ENCODE assay signal across 19 mouse cellular contexts in the genomic region with DNA sequence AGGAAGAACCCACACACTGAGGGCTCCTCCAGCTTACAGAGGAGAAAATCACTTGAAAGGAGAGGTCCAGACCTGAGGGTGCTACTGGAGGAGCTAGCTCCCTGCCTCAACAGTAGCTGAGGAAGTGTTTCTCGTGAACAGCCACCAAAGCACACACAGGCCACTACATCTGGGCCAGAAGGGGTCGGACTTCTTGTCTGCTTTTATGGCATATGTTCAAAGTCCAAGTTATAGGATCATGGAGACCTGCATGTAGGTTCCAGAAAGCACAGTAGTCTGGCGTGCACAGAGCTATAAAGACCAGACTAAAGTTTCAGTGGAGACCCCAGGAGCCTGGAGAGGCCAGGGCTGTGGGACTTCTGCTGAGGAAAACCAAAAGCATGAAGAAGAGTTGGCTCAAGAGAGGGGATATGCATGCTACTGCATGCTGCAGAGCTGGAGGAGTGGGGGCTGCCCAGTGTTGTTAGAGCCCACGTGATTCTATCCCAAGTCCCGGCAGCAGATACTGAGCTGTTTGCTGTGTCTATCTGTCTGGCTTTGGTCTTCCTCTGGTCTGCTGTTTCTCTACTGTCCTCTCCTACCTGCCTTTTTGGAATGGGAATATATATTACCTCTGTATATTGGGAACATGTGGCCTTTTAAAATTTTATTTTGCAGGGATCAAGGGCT.
DNase-seq lines count a peak whose midpoint lies in the region; ATAC-seq and TF ChIP-seq lines count a peak whose summit lies in the region.
"Had no signal": no experiment of that assay in that cellular context is flagged by ENCODE, and none has a peak within 500 bp of the region (broad histone marks: within the 10 kb centered on the region; RNA-seq: fewer than 3 reads in every experiment).

No protein-coding gene starts in this region.

- H3K9me3 ChIP-seq in limb, embryonic 15.5 days = no peaks in the 10 kb centered on the region
- H3K9me3 ChIP-seq in limb, embryonic 10.5 days (replicated peaks) = no peaks in the 10 kb centered on the region
- no peaks in the 10 kb centered on the region for H3K9me3 ChIP-seq in intestine, embryonic 14.5 days (ENCODE audit: control insufficient read depth, low read length)
- H3K9me3 ChIP-seq in intestine, embryonic 15.5 days = no peaks in the 10 kb centered on the region
- no peaks in the 10 kb centered on the region for H3K9me3 ChIP-seq in intestine, postnatal 0 days (ENCODE audit: control insufficient read depth)
- H3K9me3 ChIP-seq: embryonic facial prominence, embryonic 10.5 days; embryonic facial prominence, embryonic 12.5 days; forebrain, embryonic 13.5 days had no signal

- peak; percentile 50 for TF ChIP-seq CTCF in intestine, postnatal 0 days (IDR thresholded peaks at IDR 0.05; ENCODE audit: low read depth)

- H3K27ac ChIP-seq in limb, embryonic 15.5 days = no peak overlapping the region
- H3K27ac ChIP-seq in limb, embryonic 10.5 days = no peak overlapping the region
- H3K27ac ChIP-seq in intestine, embryonic 14.5 days (ENCODE audit: low read depth) = no peak overlapping the region
- no peak overlapping the region for H3K27ac ChIP-seq in intestine, embryonic 15.5 days
- H3K27ac ChIP-seq in intestine, postnatal 0 days (ENCODE audit: low read depth, low read length) = no peak overlapping the region
- H3K27ac ChIP-seq: embryonic facial prominence, embryonic 10.5 days; embryonic facial prominence, embryonic 12.5 days; forebrain, embryonic 13.5 days had no signal

- DNase-seq in limb, embryonic 10.5 days (ENCODE audit: low spot score) = no peak
- no peak for DNase-seq in intestine, embryonic 14.5 days (ENCODE audit: low spot score)
- no peak for DNase-seq in cerebellum, adult 11-12 months
- no peak for DNase-seq in frontal cortex, adult 2 months (ENCODE audit: extremely low spot score in 1 of 2, low spot score in 1 of 2)
- DNase-seq: adrenal gland, adult 2 months; adrenal gland, postnatal 10 days; adrenal gland, postnatal 25 days; cerebellum, adult 11 months; cerebellum, adult 2 months; cerebellum, adult 9-10 months; cerebellum, postnatal 10 days; cerebellum, postnatal 25 days had no signal

- 0 out of 2 replicates have a peak, but pooled peaks have one; percentile 24 for ATAC-seq in limb, embryonic 15.5 days (ENCODE audit: insufficient number of reproducible peaks, low FRiP score, low TSS enrichment, low read depth)
- 0 out of 2 replicates have a peak, but pooled peaks have one; percentile 60 for ATAC-seq in intestine, embryonic 14.5 days (replicated peaks; ENCODE audit: low FRiP score, low TSS enrichment, low read depth)
- ATAC-seq in intestine, embryonic 15.5 days = peak; percentile 89
- peak; percentile 79; the same call in 1 of the 2 replicates for ATAC-seq in intestine, postnatal 0 days
- ATAC-seq: forebrain, embryonic 13.5 days; forebrain, embryonic 16.5 days had no signal

- H3K4me2 ChIP-seq in limb, embryonic 15.5 days = no peak overlapping the region
- H3K4me2 ChIP-seq in intestine, embryonic 14.5 days (ENCODE audit: low read length) = no peak overlapping the region
- no peak overlapping the region for H3K4me2 ChIP-seq in intestine, embryonic 15.5 days (replicated peaks)
- 0 out of 2 replicates have a peak overlapping the region, but pooled peaks have one; percentile 3 for H3K4me2 ChIP-seq in intestine, postnatal 0 days (replicated peaks; ENCODE audit: low read depth)
- H3K4me2 ChIP-seq: embryonic facial prominence, embryonic 12.5 days; forebrain, embryonic 13.5 days had no signal

- no peak overlapping the region for H3K4me3 ChIP-seq in limb, embryonic 15.5 days
- no peak overlapping the region for H3K4me3 ChIP-seq in limb, embryonic 10.5 days
- no peak overlapping the region for H3K4me3 ChIP-seq in intestine, embryonic 14.5 days (ENCODE audit: low read depth, low read length)
- no peak overlapping the region for H3K4me3 ChIP-seq in intestine, embryonic 15.5 days (replicated peaks)
- no peak overlapping the region for H3K4me3 ChIP-seq in intestine, postnatal 0 days (ENCODE audit: low read depth, low read length)
- H3K4me3 ChIP-seq: embryonic facial prominence, embryonic 10.5 days; embryonic facial prominence, embryonic 12.5 days; forebrain, embryonic 13.5 days had no signal

- 51% methylated on average over 5 of the region's 5 CpGs for WGBS in limb, embryonic 15.5 days
- WGBS in limb, embryonic 10.5 days = 82% methylated on average over 5 of the region's 5 CpGs
- 67% methylated on average over 5 of the region's 5 CpGs for WGBS in intestine, embryonic 14.5 days
- 61% methylated on average over 5 of the region's 5 CpGs for WGBS in intestine, embryonic 15.5 days
- WGBS in intestine, postnatal 0 days = 38% methylated on average over 5 of the region's 5 CpGs

- no peaks in the 10 kb centered on the region for H3K36me3 ChIP-seq in limb, embryonic 15.5 days
- no peaks in the 10 kb centered on the region for H3K36me3 ChIP-seq in limb, embryonic 10.5 days
- no peaks in the 10 kb centered on the region for H3K36me3 ChIP-seq in intestine, embryonic 14.5 days (ENCODE audit: control insufficient read depth, insufficient read depth, low read length)
- H3K36me3 ChIP-seq in intestine, embryonic 15.5 days = peaks cover 6% of the 10 kb centered on the region; the same call in 1 of the 2 replicates
- H3K36me3 ChIP-seq in intestine, postnatal 0 days (ENCODE audit: control insufficient read depth, insufficient read depth) = no peaks in the 10 kb centered on the region
- H3K36me3 ChIP-seq: embryonic facial prominence, embryonic 10.5 days; embryonic facial prominence, embryonic 12.5 days had no signal

- H3K27me3 ChIP-seq in limb, embryonic 15.5 days = no peaks in the 10 kb centered on the region
- no peaks in the 10 kb centered on the region for H3K27me3 ChIP-seq in limb, embryonic 10.5 days (ENCODE audit: low read depth, poor library complexity, severe bottlenecking)
- H3K27me3 ChIP-seq in intestine, embryonic 14.5 days (replicated peaks; ENCODE audit: control insufficient read depth, insufficient read depth, low read length) = no peaks in the 10 kb centered on the region
- H3K27me3 ChIP-seq in intestine, embryonic 15.5 days (replicated peaks) = no peaks in the 10 kb centered on the region
- no peaks in the 10 kb centered on the region for H3K27me3 ChIP-seq in intestine, postnatal 0 days (replicated peaks; ENCODE audit: control insufficient read depth, insufficient read depth, low read length)
- H3K27me3 ChIP-seq: embryonic facial prominence, embryonic 12.5 days; forebrain, embryonic 13.5 days had no signal

- H3K9ac ChIP-seq in limb, embryonic 15.5 days = no peak overlapping the region
- no peak overlapping the region for H3K9ac ChIP-seq in intestine, embryonic 14.5 days (ENCODE audit: low read length)
- H3K9ac ChIP-seq in intestine, embryonic 15.5 days = no peak overlapping the region
- H3K9ac ChIP-seq in intestine, postnatal 0 days (ENCODE audit: low read depth, low read length) = no peak overlapping the region
- H3K9ac ChIP-seq: embryonic facial prominence, embryonic 12.5 days; forebrain, embryonic 13.5 days had no signal

- peaks cover 2% of the 10 kb centered on the region; the same call in 1 of the 2 replicates for H3K4me1 ChIP-seq in limb, embryonic 15.5 days
- H3K4me1 ChIP-seq in limb, embryonic 10.5 days = peaks cover 6% of the 10 kb centered on the region
- no peaks in the 10 kb centered on the region; the same call in 1 of the 2 replicates for H3K4me1 ChIP-seq in intestine, embryonic 14.5 days (replicated peaks; ENCODE audit: control insufficient read depth, insufficient read depth, low read length)
- H3K4me1 ChIP-seq in intestine, embryonic 15.5 days (replicated peaks) = 0 out of 2 replicates have a peak, but pooled peaks cover 2% of the 10 kb centered on the region
- 0 out of 2 replicates have a peak, but pooled peaks cover 3% of the 10 kb centered on the region for H3K4me1 ChIP-seq in intestine, postnatal 0 days (replicated peaks; ENCODE audit: control insufficient read depth, insufficient read depth, low read length)
- H3K4me1 ChIP-seq: embryonic facial prominence, embryonic 10.5 days; embryonic facial prominence, embryonic 12.5 days had no signal

Comparison
In these comparisons a context has a peak if more than half of its experiments do, and no peak if none do; other contexts are left out.
1. ATAC-seq: peak in every context shown above with its lines; median percentile 89 in intestine, embryonic 15.5 days; 79 in intestine, postnatal 0 days; 60 in intestine, embryonic 14.5 days; 24 in limb, embryonic 15.5 days.